Comparison of ENCODE assay signal across 23 mouse cellular contexts in the genomic region with DNA sequence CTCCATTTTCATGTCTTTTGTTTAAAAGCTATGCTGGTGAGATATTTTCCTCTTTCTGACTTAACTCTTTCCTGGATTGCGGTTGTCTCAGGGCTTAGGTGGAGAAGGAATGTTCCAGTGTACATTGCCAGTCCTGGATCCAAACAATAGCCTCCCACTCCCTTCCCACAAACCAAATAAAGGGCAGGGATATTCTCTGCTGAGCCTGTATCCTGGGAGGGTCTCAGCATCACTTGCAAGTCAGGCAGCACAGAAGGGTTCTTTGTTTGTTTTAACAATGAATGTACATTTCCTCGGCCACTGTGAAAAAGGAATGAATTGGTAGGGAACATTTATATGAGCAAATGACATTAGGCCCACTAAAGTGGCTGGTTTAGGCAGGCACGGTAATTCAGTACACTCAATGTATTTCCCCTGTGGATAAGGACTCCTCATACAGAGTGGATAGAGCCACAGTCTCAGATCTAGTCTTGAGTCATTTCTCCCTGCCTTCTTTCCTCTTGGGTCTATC.
DNase-seq lines count a peak whose midpoint lies in the region; ATAC-seq and TF ChIP-seq lines count a peak whose summit lies in the region.
"Had no signal": no experiment of that assay in that cellular context is flagged by ENCODE, and none has a peak within 500 bp of the region (broad histone marks: within the 10 kb centered on the region; RNA-seq: fewer than 3 reads in every experiment).

No protein-coding gene starts in this region.

- no peaks in the 10 kb centered on the region for H3K27me3 ChIP-seq in neural tube, embryonic 11.5 days (ENCODE audit: control insufficient read depth, insufficient read depth, low read length)
- H3K27me3 ChIP-seq in forebrain, postnatal 0 days (ENCODE audit: insufficient read depth, low read length) = no peaks in the 10 kb centered on the region
- H3K27me3 ChIP-seq in stomach, postnatal 0 days (ENCODE audit: control insufficient read depth, insufficient read depth, low read length) = no peaks in the 10 kb centered on the region
- H3K27me3 ChIP-seq: CH12.LX; lung, embryonic 15.5 days had no signal

- no peak overlapping the region for H3K9ac ChIP-seq in neural tube, embryonic 11.5 days (ENCODE audit: low read length)
- no peak overlapping the region for H3K9ac ChIP-seq in forebrain, postnatal 0 days
- H3K9ac ChIP-seq in stomach, postnatal 0 days (ENCODE audit: low read length) = no peak overlapping the region
- H3K9ac ChIP-seq: liver, embryonic 15.5 days; lung, embryonic 15.5 days had no signal

- peak; percentile 39 for DNase-seq in heart, adult 11 months
- no peak for DNase-seq in heart, adult 18-20 months
- peak; percentile 19 for DNase-seq in neural tube, embryonic 11.5 days (ENCODE audit: low spot score)
- DNase-seq in neural tube, embryonic 10.5 days (ENCODE audit: extremely low spot score, low spot score) = no peak
- DNase-seq in forebrain, postnatal 0 days = peak; percentile 10
- DNase-seq in stomach, postnatal 0 days (ENCODE audit: low spot score) = no peak
- DNase-seq in left cerebral cortex, adult 18-20 months (ENCODE audit: low spot score in 2 of 2) = no peak
- DNase-seq: adrenal gland, adult 2 months; B cell, adult 2 months; cerebellum, adult 11-12 months; cerebellum, postnatal 14 days; gastrocnemius, postnatal 25 days; kidney, adult 11 months; kidney, postnatal 4 days; left cerebral cortex, postnatal 4 days; liver; lung, postnatal 36 days; thymus, adult 18-20 months had no signal

- no peaks in the 10 kb centered on the region for H3K36me3 ChIP-seq in neural tube, embryonic 11.5 days (ENCODE audit: control insufficient read depth, insufficient read depth, low read length)
- no peaks in the 10 kb centered on the region for H3K36me3 ChIP-seq in forebrain, postnatal 0 days (ENCODE audit: insufficient read depth)
- no peaks in the 10 kb centered on the region for H3K36me3 ChIP-seq in stomach, postnatal 0 days (ENCODE audit: control insufficient read depth, insufficient read depth, low read length)
- H3K36me3 ChIP-seq: G1E; liver, embryonic 15.5 days; lung, embryonic 15.5 days had no signal

- TF ChIP-seq EP300 in stomach, postnatal 0 days (optimal IDR thresholded peaks at IDR 0.05) = no peak

- no peak overlapping the region for H3K4me2 ChIP-seq in neural tube, embryonic 11.5 days (ENCODE audit: low read depth)
- H3K4me2 ChIP-seq in forebrain, postnatal 0 days (ENCODE audit: low read depth) = no peak overlapping the region
- H3K4me2 ChIP-seq in stomach, postnatal 0 days (replicated peaks; ENCODE audit: low read depth) = no peak overlapping the region
- H3K4me2 ChIP-seq: liver, embryonic 15.5 days; lung, embryonic 15.5 days had no signal

- no peaks in the 10 kb centered on the region for H3K9me3 ChIP-seq in neural tube, embryonic 11.5 days (ENCODE audit: control insufficient read depth, low read length)
- H3K9me3 ChIP-seq in forebrain, postnatal 0 days (ENCODE audit: low read length) = no peaks in the 10 kb centered on the region
- no peaks in the 10 kb centered on the region for H3K9me3 ChIP-seq in stomach, postnatal 0 days (ENCODE audit: control insufficient read depth, low read length)
- H3K9me3 ChIP-seq: G1E; liver, embryonic 15.5 days; lung, embryonic 15.5 days; megakaryocyte, embryonic 14.5 days had no signal

- no peak overlapping the region for H3K4me3 ChIP-seq in neural tube, embryonic 11.5 days (ENCODE audit: low read depth, low read length)
- H3K4me3 ChIP-seq in forebrain, postnatal 0 days (ENCODE audit: low read depth, low read length) = no peak overlapping the region
- H3K4me3 ChIP-seq in stomach, postnatal 0 days (ENCODE audit: low read depth, low read length) = no peak overlapping the region
- H3K4me3 ChIP-seq: liver, embryonic 15.5 days; lung, embryonic 15.5 days; megakaryocyte, embryonic 14.5 days had no signal

- 45% methylated on average over 3 of the region's 3 CpGs for WGBS in neural tube, embryonic 11.5 days
- 11% methylated on average over 3 of the region's 3 CpGs for WGBS in forebrain, postnatal 0 days
- 32% methylated on average over 3 of the region's 3 CpGs for WGBS in stomach, postnatal 0 days

- no peak for TF ChIP-seq CTCF in forebrain, postnatal 0 days (IDR thresholded peaks at IDR 0.05; ENCODE audit: low read depth)
- no peak for TF ChIP-seq CTCF in stomach, postnatal 0 days (IDR thresholded peaks at IDR 0.05; ENCODE audit: low read depth)

- H3K4me1 ChIP-seq in neural tube, embryonic 11.5 days (ENCODE audit: control insufficient read depth, insufficient read depth, low read length) = no peaks in the 10 kb centered on the region
- peaks cover 9% of the 10 kb centered on the region; the same call in 1 of the 2 replicates for H3K4me1 ChIP-seq in forebrain, postnatal 0 days (ENCODE audit: insufficient read depth)
- H3K4me1 ChIP-seq in stomach, postnatal 0 days (replicated peaks; ENCODE audit: control insufficient read depth, insufficient read depth) = no peaks in the 10 kb centered on the region
- H3K4me1 ChIP-seq: liver, embryonic 15.5 days had no signal

- H3K27ac ChIP-seq in neural tube, embryonic 11.5 days (ENCODE audit: low read depth, low read length) = no peak overlapping the region
- H3K27ac ChIP-seq in forebrain, postnatal 0 days (ENCODE audit: low read depth, low read length) = no peak overlapping the region
- H3K27ac ChIP-seq in stomach, postnatal 0 days (replicated peaks) = no peak overlapping the region
- H3K27ac ChIP-seq: liver, embryonic 15.5 days; lung, embryonic 15.5 days had no signal

- ATAC-seq in neural tube, embryonic 11.5 days (ENCODE audit: insufficient read depth, low FRiP score, low TSS enrichment) = no peak
- ATAC-seq in forebrain, postnatal 0 days = no peak
- ATAC-seq in stomach, postnatal 0 days (ENCODE audit: low FRiP score, low TSS enrichment) = no peak

Comparison
In these comparisons a context has a peak if more than half of its experiments do, and no peak if none do; other contexts are left out.
1. DNase-seq: peak in heart, adult 11 months (single experiment), neural tube, embryonic 11.5 days (single experiment) and forebrain, postnatal 0 days (single experiment); none in heart, adult 18-20 months (0 of 2), neural tube, embryonic 10.5 days (single experiment), stomach, postnatal 0 days (single experiment) and left cerebral cortex, adult 18-20 months (0 of 2).